Mouse (Mus musculus) lung, postnatal 0 days (tissue): ENCODE measurements around the gene Gba. TPM values are rescaled to one million over a fixed set of nuclear protein-coding genes. Genes with fewer than 3 reads are reported as not detected.
A peak's percentile ranks its signal among the peaks of the same experiment; 100 is the strongest.

Source experiments
- ATAC-seq: fragments of 200-750 bp; cut with Nextera tagmentation; 2 replicates; pipeline ENCODE4 v1.8.0; 2017; ENCODE audit warnings: moderate library complexity
- DNase-seq: peaks from one replicate; pipeline ENCODE4 v3.0.0-alpha.2; 2016; ENCODE audit warnings: low spot score
- H3K27ac ChIP-seq: fragments of 300-500 bp; sonication (generic); 2 replicates; pipeline ENCODE4 v1.5.1; 2014; ENCODE audit warnings: antibody characterized with exemption, mild to moderate bottlenecking, low read length, mixed read lengths
- H3K27me3 ChIP-seq: fragments of 300-500 bp; sonication (generic); replicated peaks from 2 replicates; pipeline ENCODE4 v1.6.1; 2014; ENCODE audit warnings: low read length, mixed read lengths; ENCODE audit not compliant: insufficient read depth
- H3K36me3 ChIP-seq: fragments of 300-500 bp; sonication (generic); 2 replicates; pipeline ENCODE4 v1.6.1; 2014; ENCODE audit warnings: low read length, mixed read lengths; ENCODE audit not compliant: insufficient read depth
- H3K4me1 ChIP-seq: fragments of 300-500 bp; sonication (generic); 2 replicates; pipeline ENCODE4 v1.6.1; 2014; ENCODE audit warnings: antibody characterized with exemption, low read depth, low read length, mixed read lengths; ENCODE audit not compliant: insufficient read depth
- H3K4me2 ChIP-seq: fragments of 300-500 bp; sonication (generic); replicated peaks from 2 replicates; pipeline ENCODE4 v1.6.1; 2014; ENCODE audit warnings: low read depth, mild to moderate bottlenecking, low read length, moderate library complexity, mixed read lengths
- H3K4me3 ChIP-seq: fragments of 300-500 bp; sonication (generic); 2 replicates; pipeline ENCODE4 v1.5.1; 2014; ENCODE audit warnings: low read depth, low read length
- H3K9ac ChIP-seq: fragments of 300-500 bp; sonication (generic); replicated peaks from 2 replicates; pipeline ENCODE4 v1.6.1; 2014; ENCODE audit warnings: low read depth, mild to moderate bottlenecking
- H3K9me3 ChIP-seq: fragments of 300-500 bp; sonication (generic); 2 replicates; pipeline ENCODE4 v1.6.1; 2016; ENCODE audit warnings: low read length, mixed read lengths
- CTCF ChIP-seq: IDR thresholded peaks from 2 replicates; pipeline ENCODE4 v1.5.1; 2016; ENCODE audit warnings: antibody characterized with exemption, mild to moderate bottlenecking
- EP300 ChIP-seq: IDR thresholded peaks from 2 replicates; pipeline ENCODE4 v1.6.1; 2016; ENCODE audit warnings: antibody characterized with exemption, mild to moderate bottlenecking, control low read depth
- WGBS: fragments of 180-500 bp; shearing (Covaris S2); extraction: QIAGEN DNeasy Blood & Tissue Kit; methylation state at CpG from one replicate; pipeline ENCODE4 v1.1.7; 2014; 5-methylcytosine and 5-hydroxymethylcytosine counted together
- polyA plus RNA-seq: library from polyadenylated mRNA; unstranded; fragments of >200 nt; fragmentation: Nextera tagmentation; extraction: Ambion mirVana; gene quantifications from 2 replicates; pipeline ENCODE4 v1.2.1, GENCODE M21; 2015

The Gba gene
- polyA plus RNA-seq, 1 experiment from 2014 or later = 46.5 TPM

GRCm38 (mm10) chr3:89174844-89175243, 27.9 kb upstream of the Gba start:
- Histone ChIP-seq H3K9ac (no peak overlapping the region), H3K4me2 (no peak overlapping the region), H3K27me3 (no peaks in the 10 kb centered on the region), H3K4me3 (no peak overlapping the region), H3K36me3 (peaks cover 43% of the 10 kb centered on the region), H3K9me3 (no peaks in the 10 kb centered on the region), H3K4me1 (0 out of 2 replicates have a peak, but pooled peaks cover 3% of the 10 kb centered on the region), H3K27ac (no peak overlapping the region)
- TF ChIP-seq EP300 (no peak), CTCF (no peak)
- DNase-seq = no peak
- ATAC-seq = no peak
- 93% methylated on average over 11 of the region's 11 CpGs for WGBS

DNA sequence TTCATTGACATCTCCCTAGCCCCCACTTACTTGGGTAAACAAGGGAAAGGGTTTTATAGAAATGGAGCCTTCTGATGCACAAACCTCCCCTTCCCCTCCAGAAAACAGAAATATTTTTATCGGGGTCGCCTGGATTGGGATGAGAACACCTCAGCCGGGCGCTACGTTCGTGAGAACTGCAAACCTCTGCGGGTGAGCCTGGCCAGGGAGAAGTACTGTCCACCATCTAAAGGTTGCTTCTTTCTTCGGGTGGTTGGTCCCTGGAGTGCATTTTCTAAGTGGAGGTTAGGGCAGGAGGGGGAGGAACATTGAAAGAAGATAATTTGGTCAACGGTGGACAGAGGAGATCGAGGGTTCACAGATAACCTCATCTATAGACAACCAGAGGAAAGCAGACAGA, 27.2 kb upstream of the Gba start:
- 0 out of 2 replicates have a peak, but pooled peaks cover 3% of the 10 kb centered on the region for H3K4me1 ChIP-seq
- DNase-seq (no peak), ATAC-seq (no peak)
- H3K4me2 ChIP-seq = no peak overlapping the region
- H3K4me3 ChIP-seq = no peak overlapping the region
- no peaks in the 10 kb centered on the region for H3K27me3 ChIP-seq
- no peak overlapping the region for H3K9ac ChIP-seq
- no peak overlapping the region for H3K27ac ChIP-seq
- peaks cover 43% of the 10 kb centered on the region for H3K36me3 ChIP-seq
- TF ChIP-seq CTCF (no peak), EP300 (no peak)
- no peaks in the 10 kb centered on the region for H3K9me3 ChIP-seq
- 90% methylated on average over 10 of the region's 10 CpGs for WGBS

- no peak overlapping the region for H3K9ac ChIP-seq
- H3K9me3 ChIP-seq = no peaks in the 10 kb centered on the region
- H3K27me3 ChIP-seq = no peaks in the 10 kb centered on the region
- no peak for DNase-seq
- H3K4me2 ChIP-seq = no peak overlapping the region
- ATAC-seq = no peak
- H3K4me3 ChIP-seq = no peak overlapping the region
- H3K4me1 ChIP-seq = 0 out of 2 replicates have a peak, but pooled peaks cover 3% of the 10 kb centered on the region
- TF ChIP-seq CTCF = no peak
- no peak for TF ChIP-seq EP300
- H3K36me3 ChIP-seq = peaks cover 41% of the 10 kb centered on the region
- 74% methylated on average over 7 of the region's 7 CpGs for WGBS
- H3K27ac ChIP-seq = no peak overlapping the region
These were observed 26.3 kb upstream of the Gba start for GRCm38 (mm10) chr3:89176421-89176820.

DNA sequence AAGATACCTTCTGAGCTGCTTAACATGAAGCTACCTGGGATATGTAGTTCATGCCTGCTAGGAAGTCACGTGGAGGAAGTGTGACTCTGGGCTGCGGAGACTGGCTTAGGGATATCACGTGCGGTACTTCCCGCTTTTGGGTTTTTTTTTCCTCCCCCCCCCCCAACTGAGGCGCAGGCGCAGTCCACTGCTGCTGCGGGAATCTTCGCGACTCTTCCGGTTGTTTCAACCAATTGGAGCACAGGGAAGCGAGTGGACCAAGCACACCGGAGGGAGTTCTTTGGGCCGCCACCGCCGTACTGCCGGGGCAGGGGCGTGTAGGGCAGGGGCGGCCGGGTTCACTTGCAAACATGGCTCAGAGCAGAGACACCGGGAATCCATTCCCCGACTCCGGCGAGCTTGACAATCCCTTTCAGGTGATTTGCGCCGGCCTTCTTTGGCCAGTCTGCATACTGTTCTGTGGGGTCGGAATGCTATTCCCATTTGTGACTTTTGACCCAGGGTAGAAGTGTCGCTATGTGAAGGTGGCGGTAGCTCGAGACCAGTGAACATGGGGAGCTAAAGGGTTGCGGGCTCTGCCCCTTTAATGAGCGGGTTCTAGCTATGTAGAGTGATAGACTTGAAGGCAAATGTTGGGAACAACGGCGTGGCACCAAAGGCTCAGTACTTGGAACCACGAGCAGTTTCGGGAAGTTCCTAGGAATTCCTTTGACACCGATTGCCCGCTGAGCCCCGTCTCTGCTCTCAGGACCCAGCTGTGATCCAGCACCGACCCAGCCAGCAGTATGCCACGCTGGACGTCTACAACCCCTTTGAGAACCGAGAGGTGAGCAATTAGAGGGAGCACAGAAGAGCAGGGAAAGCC, 25.3 kb upstream of the Gba start, which contains the start of gene Scamp3:
TSS of gene Scamp3 (plus strand) at position 232 of the 865 bp plus-strand sequence.
- TF ChIP-seq CTCF = no peak
- no peak for TF ChIP-seq EP300

DNA sequence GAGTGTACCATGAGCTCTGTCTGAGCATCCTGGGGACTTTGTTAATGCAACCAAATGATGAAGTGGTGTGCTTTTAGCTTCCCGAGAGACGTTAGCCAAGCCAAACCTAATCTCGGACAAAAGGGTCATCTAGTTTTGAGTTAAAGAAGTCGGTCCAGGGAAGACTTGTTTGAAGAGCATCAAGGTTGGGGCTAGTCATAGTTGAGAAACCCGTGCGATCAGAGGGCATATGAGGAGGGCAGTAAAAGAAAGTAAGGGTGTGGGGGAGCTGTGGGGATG, 24.7 kb upstream of the Gba start:
- ATAC-seq (no peak), DNase-seq (no peak)
- peak overlapping the region; percentile 57 for H3K9ac ChIP-seq
- peak overlapping the region; percentile 79 for H3K4me2 ChIP-seq
- H3K27ac ChIP-seq = peak overlapping the region; percentile 63
- H3K4me3 ChIP-seq = peak overlapping the region; percentile 51
- no peak for TF ChIP-seq CTCF
- no peak for TF ChIP-seq EP300
- H3K36me3 ChIP-seq = peaks cover 34% of the 10 kb centered on the region
- H3K9me3 ChIP-seq = no peaks in the 10 kb centered on the region
- no peaks in the 10 kb centered on the region for H3K27me3 ChIP-seq
- 0 out of 2 replicates have a peak, but pooled peaks cover 3% of the 10 kb centered on the region for H3K4me1 ChIP-seq
- 3% methylated on average over 6 of the region's 6 CpGs for WGBS

More for the DNA sequence above, 25.3 kb upstream of the Gba start, which contains the start of gene Scamp3:
- Histone ChIP-seq H3K36me3 (peaks cover 40% of the 10 kb centered on the region), H3K9ac (peak within 1 kb of the TSS; percentile 57), H3K4me3 (peak within 1 kb of the TSS; percentile 51), H3K4me2 (peak within 1 kb of the TSS; percentile 79), H3K27me3 (no peaks in the 10 kb centered on the region), H3K4me1 (0 out of 2 replicates have a peak, but pooled peaks cover 3% of the 10 kb centered on the region), H3K27ac (peak within 1 kb of the TSS; percentile 63), H3K9me3 (no peaks in the 10 kb centered on the region)
- ATAC-seq = peak; percentile 98
- peak; percentile 98 for DNase-seq
- WGBS = under 1% methylated on average over 43 of the region's 43 CpGs

GRCm38 (mm10) chr3:89179056-89179455, 23.7 kb upstream of the Gba start:
- Histone ChIP-seq H3K9ac (no peak overlapping the region), H3K27me3 (no peaks in the 10 kb centered on the region), H3K36me3 (peaks cover 24% of the 10 kb centered on the region), H3K27ac (no peak overlapping the region), H3K4me1 (peaks cover 7% of the 10 kb centered on the region; the same call in 1 of the 2 replicates), H3K9me3 (no peaks in the 10 kb centered on the region), H3K4me2 (no peak overlapping the region), H3K4me3 (no peak overlapping the region)
- WGBS = 88% methylated on average over 11 of the region's 11 CpGs
- DNase-seq (no peak), ATAC-seq (no peak)
- TF ChIP-seq CTCF = no peak
- no peak for TF ChIP-seq EP300
